Mouse (Mus musculus) hindbrain, embryonic 13.5 days (tissue): ENCODE data around the gene Shbg. TPM values are rescaled to one million over a fixed set of nuclear protein-coding genes. Genes with fewer than 3 reads are reported as not detected.
A peak's percentile ranks its signal among the peaks of the same experiment; 100 is the strongest.

Experiments
- ATAC-seq: fragments of 200-750 bp; cut with Nextera tagmentation; 2 replicates; pipeline ENCODE4 v1.8.0; 2017; ENCODE audit warnings: moderate TSS enrichment; ENCODE audit not compliant: low FRiP score
- H3K27ac ChIP-seq: fragments of 300-500 bp; sonication (generic); 2 replicates; pipeline ENCODE4 v1.5.1; 2015; ENCODE audit warnings: inconsistent platforms, mild to moderate bottlenecking, moderate library complexity
- H3K27me3 ChIP-seq: fragments of 300-500 bp; sonication (generic); 2 replicates; pipeline ENCODE4 v1.6.1; 2015; ENCODE audit warnings: mild to moderate bottlenecking, inconsistent platforms
- H3K36me3 ChIP-seq: fragments of 300-500 bp; sonication (generic); 2 replicates; pipeline ENCODE4 v1.6.1; 2015; ENCODE audit warnings: mild to moderate bottlenecking, inconsistent platforms
- H3K4me1 ChIP-seq: fragments of 300-500 bp; sonication (generic); replicated peaks from 2 replicates; pipeline ENCODE4 v1.6.1; 2015; ENCODE audit warnings: inconsistent platforms
- H3K4me2 ChIP-seq: fragments of 300-500 bp; sonication (generic); 2 replicates; pipeline ENCODE4 v1.6.1; 2015; ENCODE audit warnings: inconsistent platforms, mild to moderate bottlenecking, moderate library complexity
- H3K4me3 ChIP-seq: fragments of 300-500 bp; sonication (generic); 2 replicates; pipeline ENCODE4 v1.5.1; 2015; ENCODE audit warnings: mild to moderate bottlenecking, inconsistent platforms
- H3K9ac ChIP-seq: fragments of 300-500 bp; sonication (generic); 2 replicates; pipeline ENCODE4 v1.6.1; 2015; ENCODE audit warnings: mild to moderate bottlenecking, inconsistent platforms
- H3K9me3 ChIP-seq: fragments of 300-500 bp; sonication (generic); 2 replicates; pipeline ENCODE4 v1.6.1; 2016; ENCODE audit warnings: inconsistent platforms
- WGBS: fragments of 180-500 bp; shearing (Covaris S2); methylation state at CpG from one replicate; pipeline ENCODE4 v1.1.7; 2015; 5-methylcytosine and 5-hydroxymethylcytosine counted together
- polyA plus RNA-seq: library from polyadenylated mRNA; unstranded; fragments of >200 nt; fragmentation: Nextera tagmentation; extraction: Ambion mirVana; gene quantifications from 2 replicates; pipeline ENCODE4 v1.2.1, GENCODE M21; 2015

The Shbg gene
- not detected in 2 replicates for polyA plus RNA-seq

DNA sequence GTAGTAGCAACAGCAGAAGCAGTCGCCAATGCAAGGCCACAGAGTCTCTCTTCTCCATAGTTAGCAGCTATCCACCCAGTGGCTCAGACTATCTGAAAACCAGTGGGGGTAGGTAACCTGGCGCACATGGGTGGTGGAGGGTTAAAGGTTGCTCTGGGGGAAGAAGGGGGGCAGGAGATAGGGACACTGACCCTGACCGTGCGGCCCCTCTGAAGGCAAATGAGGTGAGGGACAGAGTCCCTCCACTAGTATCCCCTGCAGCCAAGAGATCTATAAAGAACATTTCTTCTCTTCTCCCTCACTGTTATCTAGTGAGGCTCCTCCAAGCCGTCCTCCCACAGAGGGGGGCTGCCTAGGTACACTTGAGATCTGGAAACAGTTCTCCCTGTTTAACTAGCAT is at the start of gene Shbg:
TSS of gene Shbg (minus strand) at position 101 of the 400 bp plus-strand sequence.
- Histone ChIP-seq H3K4me2 (no peak within 1 kb of the TSS), H3K27ac (no peak within 1 kb of the TSS), H3K36me3 (no peaks in the 10 kb centered on the region), H3K27me3 (peaks cover 14% of the 10 kb centered on the region; the same call in 1 of the 2 replicates), H3K4me3 (no peak within 1 kb of the TSS), H3K9ac (peak within 1 kb of the TSS; percentile 51; the same call in 1 of the 2 replicates), H3K9me3 (no peaks in the 10 kb centered on the region), H3K4me1 (peaks cover 13% of the 10 kb centered on the region)
- 76% methylated on average over 5 of the region's 5 CpGs for WGBS
- no peak for ATAC-seq

DNA sequence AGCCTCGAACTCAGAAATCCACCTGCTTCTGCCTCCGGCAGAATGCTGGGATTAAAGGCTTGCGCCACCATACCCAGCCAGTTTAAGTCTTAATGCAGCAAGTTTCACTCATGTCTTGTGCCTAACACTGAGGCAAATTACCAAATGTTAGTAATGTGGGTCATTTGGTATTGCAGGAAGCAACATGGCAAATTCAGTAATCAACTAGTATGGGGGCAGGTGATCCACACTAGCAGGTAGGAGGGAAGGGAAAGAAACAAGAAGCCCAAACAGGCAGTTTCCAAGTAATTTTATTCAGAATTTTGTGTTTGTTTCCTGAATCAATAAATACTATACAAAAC is 48.9 kb upstream of the Shbg start:
- Histone ChIP-seq H3K36me3 (peaks cover 70% of the 10 kb centered on the region), H3K27ac (no peak overlapping the region), H3K9ac (no peak overlapping the region), H3K4me3 (no peak overlapping the region), H3K4me2 (no peak overlapping the region), H3K4me1 (peaks cover 33% of the 10 kb centered on the region), H3K27me3 (no peaks in the 10 kb centered on the region), H3K9me3 (no peaks in the 10 kb centered on the region)
- 92% methylated on average over 3 of the region's 3 CpGs for WGBS
- ATAC-seq: no peak

DNA sequence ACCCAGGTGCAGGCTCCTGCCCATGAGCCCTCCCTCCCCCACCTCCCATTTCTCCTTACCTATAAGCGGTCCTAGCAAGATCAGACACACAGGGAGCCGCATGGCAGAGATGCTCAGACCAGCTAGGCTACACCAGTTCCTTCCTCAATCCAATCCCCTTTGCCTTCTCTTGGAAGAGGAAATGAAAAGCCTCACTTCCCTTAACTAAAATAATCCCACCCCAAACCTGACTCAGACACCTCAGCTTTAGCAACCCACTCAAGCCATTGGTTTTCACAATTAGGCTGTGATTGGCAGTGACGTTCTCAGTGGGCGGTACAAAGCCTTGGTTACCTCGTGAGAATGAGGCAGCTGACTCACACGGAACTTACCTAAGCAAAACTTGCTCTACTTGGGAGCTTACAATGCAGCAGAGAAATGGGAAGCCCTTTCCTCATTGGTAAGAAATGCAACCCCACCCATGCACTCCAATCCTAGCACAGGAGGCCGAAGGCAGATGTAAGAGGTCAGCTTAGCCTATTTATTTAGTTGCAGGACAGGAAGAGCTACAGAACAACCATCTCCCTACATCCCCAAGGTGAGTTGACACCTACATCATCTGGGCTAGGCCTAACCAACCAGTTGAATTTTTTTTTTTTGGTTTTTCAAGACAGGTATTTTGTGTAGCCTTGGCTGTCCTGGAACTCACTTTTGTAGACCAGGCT is 48.4 kb upstream of the Shbg start, which contains the start of gene Cd68:
TSS of gene Cd68 (minus strand) at position 193 of the 704 bp plus-strand sequence.
- Histone ChIP-seq H3K27me3 (no peaks in the 10 kb centered on the region), H3K4me1 (peaks cover 38% of the 10 kb centered on the region), H3K9ac (no peak within 1 kb of the TSS; the same call in 1 of the 2 replicates), H3K36me3 (peaks cover 70% of the 10 kb centered on the region), H3K4me3 (no peak within 1 kb of the TSS), H3K9me3 (no peaks in the 10 kb centered on the region), H3K27ac (peak within 1 kb of the TSS; percentile 35; the same call in 1 of the 2 replicates), H3K4me2 (no peak within 1 kb of the TSS)
- ATAC-seq: no peak
- WGBS: 41% methylated on average over 7 of the region's 7 CpGs

DNA sequence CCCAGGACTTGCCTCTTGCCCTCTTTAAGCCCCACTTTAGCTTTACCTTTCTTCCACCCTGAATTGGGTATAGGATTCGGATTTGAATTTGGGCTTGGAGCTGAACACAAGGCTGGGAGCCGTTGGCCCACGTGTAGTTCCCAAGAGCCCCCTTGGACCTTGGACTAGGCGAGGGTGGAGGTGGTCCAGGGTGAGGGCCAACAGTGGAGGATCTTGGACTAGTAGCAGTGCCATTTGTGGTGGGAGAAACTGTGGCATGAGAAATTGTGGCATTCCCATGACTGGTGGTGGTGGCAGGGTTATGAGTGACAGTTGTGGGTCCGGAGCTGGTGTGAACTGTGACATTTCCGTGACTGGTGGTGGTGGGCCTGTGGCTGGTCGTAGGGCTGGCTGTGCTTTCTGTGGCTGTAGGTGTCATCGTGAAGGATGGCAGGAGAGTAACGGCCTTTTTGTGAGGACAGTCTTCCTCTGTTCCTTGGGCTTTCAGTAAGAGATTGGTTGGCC is 47.8 kb upstream of the Shbg start:
- Histone ChIP-seq H3K27me3 (no peaks in the 10 kb centered on the region), H3K4me2 (no peak overlapping the region), H3K4me1 (peaks cover 39% of the 10 kb centered on the region), H3K9ac (no peak overlapping the region; the same call in 1 of the 2 replicates), H3K9me3 (no peaks in the 10 kb centered on the region), H3K27ac (peak overlapping the region; percentile 35; the same call in 1 of the 2 replicates), H3K36me3 (peaks cover 68% of the 10 kb centered on the region), H3K4me3 (no peak overlapping the region)
- ATAC-seq: no peak
- WGBS: 86% methylated on average over 9 of the region's 9 CpGs

DNA sequence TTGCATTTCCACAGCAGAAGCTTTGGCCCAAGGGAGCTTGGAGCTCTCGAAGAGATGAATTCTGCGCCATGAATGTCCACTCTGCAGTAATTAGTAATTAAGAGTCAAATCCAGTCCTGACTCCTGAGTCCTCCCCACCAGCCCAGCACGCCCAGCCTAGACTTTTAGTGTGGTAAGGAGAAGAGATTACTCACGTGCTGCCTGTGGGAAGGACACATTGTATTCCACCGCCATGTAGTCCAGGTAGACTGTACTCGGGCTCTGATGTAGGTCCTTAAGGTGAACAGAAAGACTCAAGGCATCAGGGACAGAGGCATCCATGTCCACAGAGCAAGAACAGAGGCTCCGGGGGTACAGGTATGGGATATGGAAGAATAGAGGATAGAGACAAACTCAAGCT is 47.1 kb upstream of the Shbg start:
- H3K36me3 ChIP-seq: peaks cover 61% of the 10 kb centered on the region

DNA sequence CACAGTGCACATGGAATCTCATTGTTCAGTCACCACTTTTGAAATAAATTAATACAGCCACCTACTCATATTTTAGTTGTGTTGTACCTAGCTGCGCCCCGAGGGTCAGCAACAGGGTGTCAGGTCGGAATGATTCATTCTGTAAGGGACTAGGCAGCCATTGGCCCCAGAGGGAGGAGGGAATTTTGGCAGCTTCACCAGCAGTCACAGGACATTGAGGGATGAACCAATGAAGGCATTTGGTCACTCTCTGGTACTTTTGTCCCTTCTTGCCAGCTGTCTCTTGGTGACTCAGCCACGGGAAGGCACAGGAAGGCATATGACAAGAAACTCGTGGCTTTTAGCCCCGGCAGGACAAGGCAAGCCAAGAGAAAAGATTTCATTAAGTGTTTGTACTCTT is 46.1 kb upstream of the Shbg start:
- no peak for ATAC-seq
- Histone ChIP-seq H3K4me3 (no peak overlapping the region), H3K27me3 (no peaks in the 10 kb centered on the region), H3K9me3 (no peaks in the 10 kb centered on the region), H3K4me2 (no peak overlapping the region), H3K36me3 (peaks cover 57% of the 10 kb centered on the region), H3K4me1 (peaks cover 27% of the 10 kb centered on the region), H3K27ac (peak overlapping the region; percentile 97), H3K9ac (no peak overlapping the region)
- 91% methylated on average over 6 of the region's 6 CpGs for WGBS

More for the DNA sequence above, 47.1 kb upstream of the Shbg start:
- WGBS: 96% methylated on average over 7 of the region's 7 CpGs
- no peak overlapping the region for H3K4me2 ChIP-seq
- no peak overlapping the region for H3K9ac ChIP-seq
- H3K4me1 ChIP-seq: peaks cover 35% of the 10 kb centered on the region
- H3K27me3 ChIP-seq: no peaks in the 10 kb centered on the region
- no peak for ATAC-seq
- H3K4me3 ChIP-seq: no peak overlapping the region
- H3K9me3 ChIP-seq: no peaks in the 10 kb centered on the region
- H3K27ac ChIP-seq: no peak overlapping the region

DNA sequence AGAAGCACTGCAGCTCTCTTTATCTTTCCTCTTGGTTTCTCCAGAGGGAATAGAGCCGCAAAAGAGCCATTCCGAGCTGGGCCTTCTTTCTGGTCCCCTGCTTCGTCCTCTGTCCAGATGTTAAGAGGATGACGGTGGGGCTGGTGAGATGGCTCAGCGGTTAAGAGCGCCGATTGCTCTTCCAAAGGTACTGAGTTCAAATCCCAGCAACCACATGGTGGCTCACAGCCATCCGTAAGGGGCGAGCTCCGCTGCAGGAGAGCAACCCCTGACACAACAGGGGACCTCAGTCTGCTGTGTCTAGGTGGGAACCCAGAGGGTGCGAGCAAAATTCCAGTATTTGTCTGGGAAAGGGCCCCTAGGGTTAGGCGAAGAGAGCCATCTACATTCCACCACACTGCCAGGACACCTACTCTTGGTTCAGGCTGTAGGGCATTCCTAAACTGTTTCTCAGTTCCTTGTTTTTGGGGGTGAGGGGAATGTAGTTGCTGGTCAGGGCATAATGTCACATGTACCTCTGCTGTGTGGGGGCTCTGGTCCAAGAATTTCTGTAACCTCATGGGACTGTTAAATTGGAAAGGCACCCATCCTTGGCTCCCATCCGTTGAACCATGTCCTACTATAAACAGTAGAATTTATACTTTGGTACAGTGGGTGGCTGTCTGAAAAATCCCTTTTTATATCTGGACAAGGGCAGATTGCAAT is 45.4 kb upstream of the Shbg start:
- peak overlapping the region; percentile 61 for H3K4me2 ChIP-seq
- peaks cover 27% of the 10 kb centered on the region for H3K4me1 ChIP-seq
- peak overlapping the region; percentile 97 for H3K27ac ChIP-seq
- no peaks in the 10 kb centered on the region for H3K27me3 ChIP-seq
- 72% methylated on average over 13 of the region's 13 CpGs for WGBS
- H3K9me3 ChIP-seq: no peaks in the 10 kb centered on the region
- peak overlapping the region; percentile 55 for H3K4me3 ChIP-seq
- ATAC-seq: peak; percentile 51
- peak overlapping the region; percentile 67 for H3K9ac ChIP-seq
- H3K36me3 ChIP-seq: peaks cover 57% of the 10 kb centered on the region

DNA sequence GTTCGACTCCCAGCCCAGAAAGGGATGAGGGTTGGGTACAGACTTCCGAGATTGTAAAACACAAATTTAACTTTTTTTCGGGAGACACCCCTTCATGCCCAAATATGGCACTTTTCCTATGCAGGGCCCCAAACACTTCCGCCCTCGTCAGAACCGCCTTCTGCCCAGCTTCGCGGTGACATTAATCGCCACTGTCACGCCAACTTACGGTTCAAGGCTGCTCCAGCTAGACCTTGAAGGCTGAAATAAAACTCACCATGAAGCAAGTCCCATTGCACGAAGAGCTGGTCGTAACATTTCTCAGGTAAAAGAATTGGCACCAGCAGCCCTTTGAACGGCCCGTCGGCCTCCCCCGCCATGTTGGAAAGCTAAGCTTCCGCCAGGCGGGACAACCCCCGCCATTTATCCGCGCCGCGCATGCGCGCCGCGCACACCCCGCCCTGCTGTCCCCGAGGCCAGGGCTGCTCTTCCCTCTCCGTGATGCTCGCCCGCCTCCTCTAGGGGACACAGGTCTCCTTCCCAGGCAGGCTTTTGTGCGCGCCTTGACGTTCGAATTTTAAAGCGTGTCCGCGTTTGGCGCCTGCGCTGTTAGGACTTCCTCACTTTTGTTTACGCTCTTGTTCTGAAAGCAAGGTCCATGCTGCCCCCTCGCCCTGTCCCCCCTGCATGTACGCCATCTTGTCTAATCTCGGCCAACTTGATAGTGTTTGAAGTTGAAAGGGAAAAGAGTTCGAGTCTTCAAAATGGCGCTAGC is 44.7 kb upstream of the Shbg start, which contains the start of gene Mpdu1:
TSS of gene Mpdu1 (minus strand) at position 430 of the 754 bp plus-strand sequence.
- Histone ChIP-seq H3K9me3 (no peaks in the 10 kb centered on the region), H3K4me2 (peak within 1 kb of the TSS; percentile 61), H3K36me3 (peaks cover 57% of the 10 kb centered on the region), H3K9ac (peak within 1 kb of the TSS; percentile 74), H3K27ac (peak within 1 kb of the TSS; percentile 97), H3K4me1 (peaks cover 27% of the 10 kb centered on the region), H3K27me3 (no peaks in the 10 kb centered on the region), H3K4me3 (peak within 1 kb of the TSS; percentile 55)
- ATAC-seq: peak; percentile 97
- 1% methylated on average over 48 of the region's 48 CpGs for WGBS

DNA sequence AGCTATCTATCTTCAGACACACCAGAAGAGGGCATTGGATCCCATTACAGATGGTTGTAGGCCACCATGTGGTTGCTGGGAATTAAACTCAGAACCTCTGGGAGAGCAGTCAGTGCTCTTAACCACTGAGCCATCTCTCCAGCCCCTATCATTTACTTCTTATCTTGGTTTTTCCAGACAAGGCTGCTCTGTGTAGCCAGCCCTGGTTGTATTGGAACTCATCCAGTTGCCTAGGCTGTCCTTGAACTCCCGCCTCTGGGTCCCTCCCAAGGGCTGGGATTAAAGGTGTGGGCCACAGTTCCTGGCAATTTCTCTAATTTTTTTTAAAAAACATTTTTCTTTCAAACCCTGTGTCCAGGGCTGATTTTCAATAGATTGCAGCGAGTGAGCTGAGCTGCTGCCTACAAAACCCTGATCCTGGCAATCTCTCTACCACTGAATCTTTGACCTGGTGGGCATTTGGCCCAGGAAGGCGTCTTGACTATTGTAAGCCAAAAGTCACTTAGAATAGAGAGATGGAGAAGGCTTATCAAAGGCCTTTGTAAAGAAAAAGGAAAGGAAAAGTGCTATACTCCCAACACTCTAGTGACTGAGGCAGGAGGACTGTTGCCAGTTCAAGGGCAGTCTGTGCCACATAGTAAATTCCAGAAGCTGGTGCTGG is 43.6 kb upstream of the Shbg start:
- Histone ChIP-seq H3K36me3 (peaks cover 59% of the 10 kb centered on the region), H3K4me3 (peak overlapping the region; percentile 55)
- 81% methylated on average over 3 of the region's 3 CpGs for WGBS

DNA sequence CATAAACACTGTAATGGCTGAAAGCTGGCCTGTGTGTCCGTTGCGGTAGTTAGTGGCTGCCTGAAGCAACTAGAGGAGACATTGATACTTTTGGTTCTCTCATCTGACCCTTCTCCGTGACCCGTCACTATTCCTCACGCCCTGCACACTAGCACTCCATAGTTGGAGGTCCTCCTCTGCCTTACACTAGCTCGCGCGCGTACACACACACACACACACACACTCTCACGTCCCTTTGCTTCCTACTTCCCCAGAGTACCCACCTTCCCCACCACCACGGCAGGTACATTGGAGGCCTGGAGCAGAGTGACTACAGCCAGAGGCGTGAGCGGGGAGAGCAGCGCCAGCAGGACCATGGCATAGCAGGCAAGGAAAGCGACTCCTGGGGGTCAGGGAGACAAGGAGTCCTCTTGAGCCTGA is 39.8 kb upstream of the Shbg start:
- no peak overlapping the region for H3K4me3 ChIP-seq
- peaks cover 36% of the 10 kb centered on the region for H3K4me1 ChIP-seq
- ATAC-seq: no peak
- H3K4me2 ChIP-seq: no peak overlapping the region
- no peak overlapping the region for H3K9ac ChIP-seq
- H3K36me3 ChIP-seq: peaks cover 53% of the 10 kb centered on the region
- H3K27me3 ChIP-seq: no peaks in the 10 kb centered on the region
- H3K27ac ChIP-seq: 0 out of 2 replicates have a peak overlapping the region, but pooled peaks have one; percentile 18
- 86% methylated on average over 15 of the region's 15 CpGs for WGBS
- H3K9me3 ChIP-seq: no peaks in the 10 kb centered on the region

More for the DNA sequence above, 43.6 kb upstream of the Shbg start:
- no peaks in the 10 kb centered on the region for H3K27me3 ChIP-seq
- peak overlapping the region; percentile 74 for H3K9ac ChIP-seq
- peaks cover 32% of the 10 kb centered on the region for H3K4me1 ChIP-seq
- peak overlapping the region; percentile 61 for H3K4me2 ChIP-seq
- H3K27ac ChIP-seq: peak overlapping the region; percentile 97
- ATAC-seq: no peak
- no peaks in the 10 kb centered on the region for H3K9me3 ChIP-seq

DNA sequence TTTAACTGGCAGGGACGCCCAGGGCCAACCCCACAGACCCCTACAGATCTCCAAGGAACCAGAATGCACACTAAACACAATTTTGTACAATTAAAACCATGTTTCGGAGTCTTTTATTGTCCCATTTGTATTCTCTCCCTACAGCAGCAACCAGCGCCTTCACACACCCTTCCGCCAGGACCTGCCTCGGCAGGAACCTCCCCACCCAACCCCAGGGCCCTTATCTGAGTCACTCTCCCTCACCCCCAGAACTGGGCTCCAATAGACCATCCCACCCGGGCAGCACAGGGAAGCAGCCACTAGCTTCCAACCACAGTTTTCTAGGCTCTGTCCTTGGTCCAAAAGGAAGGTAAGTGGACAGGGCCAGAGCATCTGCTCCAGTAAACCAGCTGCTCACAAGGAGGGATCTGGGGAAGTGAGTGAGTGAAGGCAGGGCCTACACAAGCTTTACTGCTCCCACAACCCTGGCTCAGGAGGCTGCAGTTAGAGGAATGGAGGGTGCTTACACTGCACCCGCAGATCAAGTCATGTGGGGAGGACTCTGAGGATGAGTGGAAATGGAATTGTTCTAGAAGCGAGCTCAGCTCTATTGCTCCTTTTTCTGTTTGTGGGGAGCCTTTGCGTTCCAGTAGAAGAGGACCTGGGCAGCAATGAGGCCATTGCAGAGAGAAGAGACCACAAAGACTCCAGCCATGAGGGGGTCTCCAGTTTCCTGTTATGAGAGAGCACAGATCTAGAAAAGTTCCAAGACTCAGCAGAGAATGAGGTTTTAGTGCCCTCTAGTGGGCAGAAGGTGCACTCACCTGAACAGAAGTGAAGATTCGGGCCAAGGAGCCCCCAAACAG is 39.1 kb upstream of the Shbg start:
- peak overlapping the region; percentile 43; the same call in 1 of the 2 replicates for H3K9ac ChIP-seq
- 82% methylated on average over 10 of the region's 10 CpGs for WGBS
- ATAC-seq: no peak

More for the DNA sequence above, 39.1 kb upstream of the Shbg start:
- Histone ChIP-seq H3K9me3 (no peaks in the 10 kb centered on the region), H3K36me3 (peaks cover 59% of the 10 kb centered on the region), H3K4me2 (no peak overlapping the region), H3K27me3 (no peaks in the 10 kb centered on the region), H3K4me3 (no peak overlapping the region), H3K4me1 (peaks cover 36% of the 10 kb centered on the region), H3K27ac (peak overlapping the region; percentile 18; the same call in 1 of the 2 replicates)
